Mouse (Mus musculus) forebrain, embryonic 16.5 days (tissue): ENCODE results near the gene Mb21d2. TPM values are rescaled to one million over a fixed set of nuclear protein-coding genes. Genes with fewer than 3 reads are reported as not detected.

ENCODE experiments used
- polyA plus RNA-seq: library from polyadenylated mRNA; unstranded; fragments of >200 nt; fragmentation: Nextera tagmentation; extraction: Ambion mirVana; gene quantifications from 2 replicates; pipeline ENCODE4 v1.2.1, GENCODE M21; 2015

Mb21d2 gene
- polyA plus RNA-seq, 1 experiment from 2014 or later = 9.6 TPM

Other genes starting within 250 kb of the Mb21d2 start
- gene Fgf12, start 176.6 kb downstream of the Mb21d2 start, polyA plus RNA-seq = 25.1 and 25.4 TPM in 2 replicates